Mouse (Mus musculus) megakaryocyte, embryonic 14.5 days (primary cell): ENCODE measurements around the gene Itgb1bp1.

Experiments
- FLI1 ChIP-seq: IDR thresholded peaks from 2 replicates; pipeline ENCODE4 v1.6.1; 2012; ENCODE audit warnings: low read length, inconsistent platforms, mixed read lengths
- GATA1 ChIP-seq: IDR thresholded peaks from 3 replicates; pipeline ENCODE4 v1.6.1; 2012; ENCODE audit warnings: mixed read lengths, low read length, inconsistent platforms, borderline replicate concordance

DNA sequence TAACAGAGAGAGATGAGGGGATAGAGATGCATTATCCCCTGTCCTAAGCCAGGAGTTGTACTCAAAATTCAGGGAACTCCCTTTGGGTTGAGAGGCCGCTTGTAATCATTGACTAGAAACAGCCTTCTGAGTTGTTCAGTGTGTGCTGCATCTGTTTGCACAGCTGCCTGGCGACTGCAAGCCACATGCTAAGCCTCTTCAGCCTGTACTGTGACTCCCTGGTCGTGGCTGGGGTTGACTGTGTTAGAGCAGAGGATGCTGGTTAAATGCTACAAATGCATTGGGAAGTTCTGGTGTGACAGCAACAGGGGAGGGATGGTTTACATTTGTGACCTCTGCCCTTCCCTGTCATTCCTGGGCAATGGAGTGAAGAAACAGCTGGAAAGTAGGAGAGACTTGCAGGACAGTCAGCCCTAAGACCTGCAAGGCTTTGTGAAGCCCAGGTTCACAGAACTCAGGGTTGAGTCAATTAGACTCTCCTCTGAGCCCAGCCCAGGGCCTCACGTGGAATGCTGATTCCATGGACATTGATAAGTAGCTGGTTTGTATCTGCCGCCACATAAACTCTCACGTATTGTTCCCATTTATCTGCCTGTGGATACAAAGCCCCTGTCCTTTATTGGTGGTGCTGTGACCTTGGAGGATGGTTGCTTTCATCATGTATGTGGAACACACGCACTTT is 38.2 kb downstream of the Itgb1bp1 start:
- TF ChIP-seq GATA1 = no peak
- no peak for TF ChIP-seq FLI1
